Mouse (Mus musculus) thymus, postnatal 4 days (tissue): ENCODE measurements around the gene Abca1.
A peak's percentile ranks its signal among the peaks of the same experiment; 100 is the strongest.

Source experiments
- DNase-seq: peaks from one replicate; pipeline ENCODE4 v3.0.0; 2021

Gene Abca1

GRCm38 (mm10) chr4:53120038-53120685 is 39.5 kb downstream of the Abca1 start:
- DNase-seq: no peak

GRCm38 (mm10) chr4:53118643-53119042 is 41.1 kb downstream of the Abca1 start:
- DNase-seq: no peak

- DNase-seq: peak; percentile 14
These were observed 42.1 kb downstream of the Abca1 start for GRCm38 (mm10) chr4:53117610-53118009.

GRCm38 (mm10) chr4:53117076-53117475 is 42.6 kb downstream of the Abca1 start:
- DNase-seq: no peak

GRCm38 (mm10) chr4:53115866-53116265 is 43.8 kb downstream of the Abca1 start:
- no peak for DNase-seq

GRCm38 (mm10) chr4:53115410-53115809 is 44.3 kb downstream of the Abca1 start:
- no peak for DNase-seq

GRCm38 (mm10) chr4:53111919-53112355 is 47.8 kb downstream of the Abca1 start:
- DNase-seq: no peak

- no peak for DNase-seq
These were observed 49.3 kb downstream of the Abca1 start for GRCm38 (mm10) chr4:53110356-53110755.

GRCm38 (mm10) chr4:53109381-53109928 is 50.2 kb downstream of the Abca1 start:
- DNase-seq: no peak

GRCm38 (mm10) chr4:53108194-53108593 is 51.5 kb downstream of the Abca1 start:
- no peak for DNase-seq

- no peak for DNase-seq
These were observed 53.0 kb downstream of the Abca1 start for GRCm38 (mm10) chr4:53106732-53107131.

GRCm38 (mm10) chr4:53106071-53106470 is 53.6 kb downstream of the Abca1 start:
- no peak for DNase-seq

- no peak for DNase-seq
These were observed 55.1 kb downstream of the Abca1 start for GRCm38 (mm10) chr4:53104634-53105033.

- DNase-seq: no peak
These were observed 57.2 kb downstream of the Abca1 start for GRCm38 (mm10) chr4:53102529-53102928.

- no peak for DNase-seq
These were observed 58.4 kb downstream of the Abca1 start for GRCm38 (mm10) chr4:53101306-53101705.

GRCm38 (mm10) chr4:53100492-53100891 is 59.2 kb downstream of the Abca1 start:
- no peak for DNase-seq

- DNase-seq: no peak
These were observed 64.8 kb downstream of the Abca1 start for GRCm38 (mm10) chr4:53094850-53095249.

GRCm38 (mm10) chr4:53094331-53094730 is 65.4 kb downstream of the Abca1 start:
- DNase-seq: no peak

GRCm38 (mm10) chr4:53093615-53094014 is 66.1 kb downstream of the Abca1 start:
- DNase-seq: no peak

GRCm38 (mm10) chr4:53089641-53090040 is 70.1 kb downstream of the Abca1 start:
- no peak for DNase-seq

GRCm38 (mm10) chr4:53088999-53089398 is 70.7 kb downstream of the Abca1 start:
- DNase-seq: no peak

- no peak for DNase-seq
These were observed 73.1 kb downstream of the Abca1 start for GRCm38 (mm10) chr4:53086636-53087035.

- DNase-seq: no peak
These were observed 74.1 kb downstream of the Abca1 start for GRCm38 (mm10) chr4:53085634-53086033.

GRCm38 (mm10) chr4:53083071-53083470 is 76.6 kb downstream of the Abca1 start:
- no peak for DNase-seq

GRCm38 (mm10) chr4:53082451-53082850 is 77.2 kb downstream of the Abca1 start:
- no peak for DNase-seq
